ENCODE assay signal across 13 mouse cellular contexts in the genomic region with DNA sequence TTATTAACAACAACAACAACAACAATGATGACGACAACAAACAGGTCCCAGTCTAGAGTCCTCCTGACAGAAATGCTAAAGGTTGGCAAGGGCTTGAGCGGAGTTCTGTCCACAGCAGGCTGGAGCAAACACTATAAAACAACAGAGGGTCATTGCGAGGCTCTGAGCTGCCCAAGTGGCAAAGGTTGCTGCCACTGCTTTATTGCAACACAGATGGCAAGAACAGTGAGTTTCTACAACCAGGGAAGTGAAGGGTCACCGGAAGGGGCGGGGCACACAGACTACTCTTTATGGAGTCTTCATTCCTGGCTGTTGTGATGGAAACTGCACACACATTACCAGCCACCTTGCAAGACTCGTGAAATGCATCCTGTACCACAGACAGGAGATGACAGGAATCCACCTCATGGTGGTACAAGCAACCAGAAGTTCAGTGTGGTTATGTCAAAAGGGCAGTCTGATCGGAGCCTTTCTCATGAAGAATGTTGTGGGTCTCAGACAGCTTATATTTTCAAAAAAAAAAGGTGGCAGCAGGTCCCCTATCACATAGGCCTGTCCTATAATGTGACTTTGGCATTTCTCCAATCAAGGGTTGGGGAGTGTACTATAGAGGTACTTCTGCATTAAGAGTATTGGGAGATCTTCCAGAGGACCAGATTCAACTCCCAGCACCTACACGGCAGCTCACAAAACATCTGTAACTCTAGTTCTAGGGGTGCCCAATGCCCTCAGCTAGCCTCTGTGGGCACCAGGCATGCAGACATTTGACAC. TPM values are rescaled to one million over a fixed set of nuclear protein-coding genes. Genes with fewer than 3 reads are reported as not detected.
DNase-seq lines count a peak whose midpoint lies in the region; ATAC-seq and TF ChIP-seq lines count a peak whose summit lies in the region.
"Had no signal": no experiment of that assay in that cellular context is flagged by ENCODE, and none has a peak within 500 bp of the region (broad histone marks: within the 10 kb centered on the region; RNA-seq: fewer than 3 reads in every experiment).

No protein-coding gene starts in this region.

- WGBS in kidney, adult 2 months: 74% methylated on average over 8 of the region's 8 CpGs
- WGBS in forebrain, embryonic 12.5 days: 86% methylated on average over 8 of the region's 8 CpGs
- 83% methylated on average over 8 of the region's 8 CpGs for WGBS in forebrain, embryonic 13.5 days

- H3K27me3 ChIP-seq in kidney, adult 2 months (replicated peaks; ENCODE audit: control insufficient read depth, insufficient read depth, low read length): no peaks in the 10 kb centered on the region
- H3K27me3 ChIP-seq in MEL (ENCODE audit: control insufficient read depth in 1 of 2, insufficient read depth in 2 of 2, low read length in 2 of 2): no peaks in the 10 kb centered on the region
- H3K27me3 ChIP-seq in forebrain, embryonic 12.5 days: no peaks in the 10 kb centered on the region
- no peaks in the 10 kb centered on the region for H3K27me3 ChIP-seq in forebrain, embryonic 13.5 days
- H3K27me3 ChIP-seq: neural tube, embryonic 13.5 days had no signal

- no peaks in the 10 kb centered on the region for H3K36me3 ChIP-seq in kidney, adult 2 months (ENCODE audit: control insufficient read depth, insufficient read depth, low read length)
- H3K36me3 ChIP-seq in MEL (ENCODE audit: control insufficient read depth in 1 of 2, insufficient read depth in 2 of 2, low read length in 2 of 2): peaks cover 0 to 8% of the 10 kb centered on the region in 2 experiments; a peak in 2 of 4 replicates
- H3K36me3 ChIP-seq in forebrain, embryonic 12.5 days (replicated peaks): no peaks in the 10 kb centered on the region
- H3K36me3 ChIP-seq in forebrain, embryonic 13.5 days (ENCODE audit: poor library complexity, severe bottlenecking): no peaks in the 10 kb centered on the region
- H3K36me3 ChIP-seq: limb, embryonic 12.5 days; neural tube, embryonic 13.5 days had no signal

- TF ChIP-seq EP300 in MEL (IDR thresholded peaks at IDR 0.05; ENCODE audit: low read depth in 1 of 2, low read length in 2 of 2): no peak

- no peak for TF ChIP-seq RAD21 in MEL (IDR thresholded peaks at IDR 0.05; ENCODE audit: low read depth, low read length)

- H3K4me1 ChIP-seq in kidney, adult 2 months (ENCODE audit: control insufficient read depth, insufficient read depth, low read length): peaks cover 8% of the 10 kb centered on the region; the same call in 1 of the 2 replicates
- H3K4me1 ChIP-seq in MEL (ENCODE audit: control insufficient read depth in 1 of 2, insufficient read depth in 2 of 2, low read length in 2 of 2): peaks cover 3 to 14% of the 10 kb centered on the region in 2 experiments
- H3K4me1 ChIP-seq in brown adipose tissue, adult 24 weeks (ENCODE audit: control insufficient read depth, insufficient read depth, insufficient read length, low read length): peaks cover 6% of the 10 kb centered on the region
- H3K4me1 ChIP-seq in forebrain, embryonic 12.5 days: no peaks in the 10 kb centered on the region
- no peaks in the 10 kb centered on the region for H3K4me1 ChIP-seq in forebrain, embryonic 13.5 days
- H3K4me1 ChIP-seq: limb, embryonic 12.5 days; neural tube, embryonic 13.5 days had no signal

- no peaks in the 10 kb centered on the region for H3K79me2 ChIP-seq in MEL (ENCODE audit: control insufficient read depth, insufficient read depth, low read length, poor library complexity)

- no peak overlapping the region for H3K4me2 ChIP-seq in forebrain, embryonic 12.5 days
- H3K4me2 ChIP-seq in forebrain, embryonic 13.5 days: no peak overlapping the region
- H3K4me2 ChIP-seq: limb, embryonic 12.5 days; neural tube, embryonic 13.5 days had no signal

- H3K9me3 ChIP-seq in MEL (replicated peaks; ENCODE audit: insufficient read depth, low read length): no peaks in the 10 kb centered on the region
- no peaks in the 10 kb centered on the region for H3K9me3 ChIP-seq in forebrain, embryonic 12.5 days
- no peaks in the 10 kb centered on the region for H3K9me3 ChIP-seq in forebrain, embryonic 13.5 days (replicated peaks)
- H3K9me3 ChIP-seq: limb, embryonic 12.5 days; neural tube, embryonic 13.5 days had no signal

- TF ChIP-seq CTCF in kidney, adult 2 months (conservative IDR thresholded peaks at IDR 0.05; ENCODE audit: insufficient read depth, insufficient read length, low read depth, low read length): no peak
- no peak for TF ChIP-seq CTCF in MEL (IDR thresholded peaks at IDR 0.05 in 2 of 3, conservative IDR thresholded peaks at IDR 0.05 in 1 of 3; ENCODE audit: control insufficient read depth in 1 of 3, insufficient read depth in 1 of 3, low read depth in 2 of 3, low read length in 3 of 3, poor library complexity in 1 of 3, severe bottlenecking in 1 of 3)

- no peak for ATAC-seq in forebrain, embryonic 12.5 days (ENCODE audit: low FRiP score)
- no peak for ATAC-seq in forebrain, embryonic 13.5 days
- ATAC-seq: midbrain, embryonic 16.5 days had no signal

- no peak overlapping the region for H3K27ac ChIP-seq in kidney, adult 2 months (ENCODE audit: insufficient read depth, low read depth, low read length)
- no peak overlapping the region for H3K27ac ChIP-seq in MEL (ENCODE audit: control insufficient read depth, low read depth, low read length)
- H3K27ac ChIP-seq in brown adipose tissue, adult 24 weeks (replicated peaks; ENCODE audit: low read depth, low read length): peak overlapping the region; percentile 80
- no peak overlapping the region for H3K27ac ChIP-seq in forebrain, embryonic 12.5 days
- H3K27ac ChIP-seq in forebrain, embryonic 13.5 days: no peak overlapping the region
- H3K27ac ChIP-seq: left cerebral cortex, adult 2 months; limb, embryonic 12.5 days; neural tube, embryonic 13.5 days had no signal

- no peak overlapping the region for H3K9ac ChIP-seq in MEL (ENCODE audit: control insufficient read depth, low read depth, low read length, poor library complexity, severe bottlenecking)
- H3K9ac ChIP-seq in forebrain, embryonic 12.5 days: no peak overlapping the region
- H3K9ac ChIP-seq in forebrain, embryonic 13.5 days: no peak overlapping the region
- H3K9ac ChIP-seq: limb, embryonic 12.5 days; neural tube, embryonic 13.5 days had no signal

- no peak for TF ChIP-seq POLR2A in kidney, adult 2 months (IDR thresholded peaks at IDR 0.05; ENCODE audit: low read depth, low read length)
- TF ChIP-seq POLR2A in MEL (IDR thresholded peaks at IDR 0.05; ENCODE audit: control insufficient read depth in 1 of 2, insufficient read depth in 1 of 2, low read depth in 1 of 2, low read length in 2 of 2, poor library complexity in 1 of 2): no peak

- H3K4me3 ChIP-seq in kidney, adult 2 months (ENCODE audit: insufficient read depth, low read depth, low read length): no peak overlapping the region
- H3K4me3 ChIP-seq in MEL (ENCODE audit: control insufficient read depth in 1 of 2, insufficient read depth in 1 of 2, low read depth in 2 of 2, low read length in 2 of 2): no peak overlapping the region
- no peak overlapping the region for H3K4me3 ChIP-seq in brown adipose tissue, adult 24 weeks (ENCODE audit: insufficient read depth, low read depth, low read length)
- H3K4me3 ChIP-seq in forebrain, embryonic 12.5 days (replicated peaks): no peak overlapping the region
- no peak overlapping the region for H3K4me3 ChIP-seq in forebrain, embryonic 13.5 days
- H3K4me3 ChIP-seq: left cerebral cortex, adult 2 months; limb, embryonic 12.5 days; neural tube, embryonic 13.5 days had no signal

- peak; percentile 43 for DNase-seq in kidney, adult 2 months
- no peak for DNase-seq in kidney, adult 9 months
- peak; percentile 59 for DNase-seq in MEL (ENCODE audit: low read depth, low spot score)
- DNase-seq in lung, postnatal 25 days (ENCODE audit: low spot score): peak; percentile 40
- DNase-seq: cerebellum, adult 18-20 months; right cerebral cortex, postnatal 25 days had no signal

TF ChIP-seq in MEL, 35 proteins besides CTCF, POLR2A, EP300 and RAD21 (continues in another document):
- TF ChIP-seq MXI1 (IDR thresholded peaks at IDR 0.05; ENCODE audit: low read depth, low read length) (no peak), MAZ (IDR thresholded peaks at IDR 0.05; ENCODE audit: low read depth, low read length) (no peak), ZKSCAN1 (IDR thresholded peaks at IDR 0.05; ENCODE audit: low read depth, low read length) (no peak), HCFC1 (IDR thresholded peaks at IDR 0.05; ENCODE audit: low read depth, low read length) (no peak), GATA1 (IDR thresholded peaks at IDR 0.05; ENCODE audit: low read depth, low read length) (no peak), RCOR1 (IDR thresholded peaks at IDR 0.05; ENCODE audit: low read depth, low read length) (no peak), KAT2A (conservative IDR thresholded peaks at IDR 0.05; ENCODE audit: low read depth, low read length) (no peak)

RNA-seq across cellular contexts. Expression of gene Dbi, which starts 20.2 kb away (rescaled TPM):
- polyA plus RNA-seq in kidney, adult 2 months (2012; rRNA removed): 1,108 and 1,337 TPM in 2 replicates
- 164 and 220 TPM in 2 replicates for total RNA-seq in MEL (2012; rRNA removed)
- 100 to 1,000 TPM in 1 of 2 experiments, not detected in 1; 149 TPM for polyA plus RNA-seq in MEL (2012; ENCODE audit: insufficient read depth in 1 of 2, insufficient read length in 2 of 2, low read depth in 1 of 2, low replicate concordance in 2 of 2, missing spikeins in 1 of 2)
- 8,737 and 9,357 TPM in 2 replicates for polyA plus RNA-seq in brown adipose tissue, adult 24 weeks (2012; ENCODE audit: insufficient read depth, insufficient read length, missing spikeins)
- polyA plus RNA-seq in forebrain, embryonic 12.5 days (2016; fragmentation: Nextera tagmentation; extraction: Ambion mirVana): 921 and 969 TPM in 2 replicates
- polyA plus RNA-seq in forebrain, embryonic 13.5 days (2015; fragmentation: Nextera tagmentation; extraction: Ambion mirVana): 1,225 and 1,613 TPM in 2 replicates

RNA-seq across cellular contexts. Expression of gene 3110009E18Rik, which starts 20.3 kb away (rescaled TPM):
- 4.3 and 5.1 TPM in 2 replicates for polyA plus RNA-seq in kidney, adult 2 months (2012; rRNA removed)
- total RNA-seq in MEL (2012; rRNA removed): 13.8 and 15.1 TPM in 2 replicates
- polyA plus RNA-seq in MEL (2012; ENCODE audit: insufficient read depth in 1 of 2, insufficient read length in 2 of 2, low read depth in 1 of 2, low replicate concordance in 2 of 2, missing spikeins in 1 of 2): 10 to 100 TPM in 1 of 2 experiments, not detected in 1; 16.5 TPM
- polyA plus RNA-seq in brown adipose tissue, adult 24 weeks (2012; ENCODE audit: insufficient read depth, insufficient read length, missing spikeins): 3.3 and 8.9 TPM in 2 replicates
- polyA plus RNA-seq in forebrain, embryonic 12.5 days (2016; fragmentation: Nextera tagmentation; extraction: Ambion mirVana): 23.7 and 30.2 TPM in 2 replicates
- polyA plus RNA-seq in forebrain, embryonic 13.5 days (2015; fragmentation: Nextera tagmentation; extraction: Ambion mirVana): 24.8 and 29.7 TPM in 2 replicates

RNA-seq across cellular contexts. Expression of gene Tmem37, which starts 26.8 kb away (rescaled TPM):
- 232 and 266 TPM in 2 replicates for polyA plus RNA-seq in kidney, adult 2 months (2012; rRNA removed)
- 2.6 TPM in 2 replicates for total RNA-seq in MEL (2012; rRNA removed)
- polyA plus RNA-seq in MEL (2012; ENCODE audit: insufficient read depth in 1 of 2, insufficient read length in 2 of 2, low read depth in 1 of 2, low replicate concordance in 2 of 2, missing spikeins in 1 of 2): 1 to 10 TPM in 1 of 2 experiments, not detected in 1; 9.1 TPM
- 53.3 and 66.7 TPM in 2 replicates for polyA plus RNA-seq in brown adipose tissue, adult 24 weeks (2012; ENCODE audit: insufficient read depth, insufficient read length, missing spikeins)
- polyA plus RNA-seq in forebrain, embryonic 12.5 days (2016; fragmentation: Nextera tagmentation; extraction: Ambion mirVana): 5.2 and 5.3 TPM in 2 replicates
- 4.0 and 4.3 TPM in 2 replicates for polyA plus RNA-seq in forebrain, embryonic 13.5 days (2015; fragmentation: Nextera tagmentation; extraction: Ambion mirVana)
